Mouse (Mus musculus) heart, embryonic 13.5 days (tissue): Measurements from ENCODE around the gene 4931406P16Rik. TPM values are rescaled to one million over a fixed set of nuclear protein-coding genes. Genes with fewer than 3 reads are reported as not detected.

Experiments
- ATAC-seq: fragments of 200-750 bp; cut with Nextera tagmentation; 2 replicates; pipeline ENCODE4 v1.8.0; 2017; ENCODE audit warnings: moderate TSS enrichment; ENCODE audit not compliant: insufficient number of reproducible peaks, low FRiP score, low TSS enrichment; ENCODE audit errors: extremely low read depth
- H3K27ac ChIP-seq: fragments of 300-500 bp; sonication (generic); replicated peaks from 2 replicates; pipeline ENCODE4 v1.5.1; 2015; ENCODE audit warnings: moderate library complexity, mild to moderate bottlenecking, inconsistent platforms
- H3K27me3 ChIP-seq: fragments of 300-500 bp; sonication (generic); replicated peaks from 2 replicates; pipeline ENCODE4 v1.6.1; 2015; ENCODE audit warnings: mild to moderate bottlenecking, inconsistent platforms
- H3K36me3 ChIP-seq: fragments of 300-500 bp; sonication (generic); 2 replicates; pipeline ENCODE4 v1.6.1; 2015; ENCODE audit warnings: mild to moderate bottlenecking, inconsistent platforms
- H3K4me1 ChIP-seq: fragments of 300-500 bp; sonication (generic); 2 replicates; pipeline ENCODE4 v1.6.1; 2015; ENCODE audit warnings: inconsistent platforms
- H3K4me2 ChIP-seq: fragments of 300-500 bp; sonication (generic); 2 replicates; pipeline ENCODE4 v1.6.1; 2015; ENCODE audit warnings: inconsistent platforms, mild to moderate bottlenecking, moderate library complexity
- H3K4me3 ChIP-seq: fragments of 300-500 bp; sonication (generic); 2 replicates; pipeline ENCODE4 v1.5.1; 2015; ENCODE audit warnings: moderate library complexity, mild to moderate bottlenecking, inconsistent platforms
- H3K9ac ChIP-seq: fragments of 300-500 bp; sonication (generic); 2 replicates; pipeline ENCODE4 v1.6.1; 2015; ENCODE audit warnings: inconsistent platforms, mild to moderate bottlenecking, moderate library complexity
- H3K9me3 ChIP-seq: fragments of 300-500 bp; sonication (generic); 2 replicates; pipeline ENCODE4 v1.6.1; 2016; ENCODE audit warnings: inconsistent platforms
- WGBS: fragments of 180-500 bp; shearing (Covaris S2); methylation state at CpG from one replicate; pipeline ENCODE4 v1.1.7; 2015; ENCODE audit warnings: mixed read lengths; 5-methylcytosine and 5-hydroxymethylcytosine counted together
- polyA plus RNA-seq: library from polyadenylated mRNA; unstranded; fragments of >200 nt; fragmentation: Nextera tagmentation; extraction: Ambion mirVana; gene quantifications from 2 replicates; pipeline ENCODE4 v1.2.1, GENCODE M21; 2015

The 4931406P16Rik gene
- polyA plus RNA-seq, 1 experiment from 2014 or later: 28.4 TPM

- Histone ChIP-seq H3K4me1 (0 out of 2 replicates have a peak, but pooled peaks cover 1% of the 10 kb centered on the region), H3K27ac (no peak within 1 kb of the TSS), H3K4me3 (no peak within 1 kb of the TSS), H3K36me3 (peaks cover 89% of the 10 kb centered on the region), H3K9me3 (no peaks in the 10 kb centered on the region), H3K27me3 (no peaks in the 10 kb centered on the region), H3K9ac (no peak within 1 kb of the TSS), H3K4me2 (no peak within 1 kb of the TSS)
- WGBS: 91% methylated on average over 7 of the region's 7 CpGs
- ATAC-seq: no peak
Observed at GRCm38 (mm10) chr7:34250738-34251137, 62.6 kb downstream of the 4931406P16Rik start, which contains the start of gene Gm6096. TSS of gene Gm6096 (plus strand) at chr7:34251038.

GRCm38 (mm10) chr7:34246870-34247499, 66.4 kb downstream of the 4931406P16Rik start:
- Histone ChIP-seq H3K36me3 (peaks cover 94% of the 10 kb centered on the region), H3K27me3 (no peaks in the 10 kb centered on the region), H3K9me3 (no peaks in the 10 kb centered on the region), H3K4me1 (no peaks in the 10 kb centered on the region), H3K4me2 (no peak overlapping the region), H3K9ac (no peak overlapping the region), H3K27ac (no peak overlapping the region), H3K4me3 (no peak overlapping the region)
- no peak for ATAC-seq
- WGBS: 85% methylated on average over 3 of the region's 3 CpGs

GRCm38 (mm10) chr7:34242176-34242575, 71.2 kb downstream of the 4931406P16Rik start:
- Histone ChIP-seq H3K4me3 (no peak overlapping the region), H3K9ac (no peak overlapping the region), H3K4me1 (no peaks in the 10 kb centered on the region), H3K27me3 (no peaks in the 10 kb centered on the region), H3K27ac (no peak overlapping the region), H3K4me2 (no peak overlapping the region), H3K36me3 (peaks cover 93% of the 10 kb centered on the region), H3K9me3 (no peaks in the 10 kb centered on the region)
- ATAC-seq: no peak
- WGBS: 94% methylated on average over 11 of the region's 11 CpGs

GRCm38 (mm10) chr7:34238086-34238485, 75.3 kb downstream of the 4931406P16Rik start:
- no peak overlapping the region for H3K4me2 ChIP-seq
- H3K9me3 ChIP-seq: no peaks in the 10 kb centered on the region
- no peaks in the 10 kb centered on the region for H3K27me3 ChIP-seq
- peaks cover 14% of the 10 kb centered on the region for H3K4me1 ChIP-seq
- H3K4me3 ChIP-seq: no peak overlapping the region
- peaks cover 69% of the 10 kb centered on the region for H3K36me3 ChIP-seq
- 92% methylated on average over 5 of the region's 5 CpGs for WGBS
- no peak for ATAC-seq
- H3K27ac ChIP-seq: no peak overlapping the region
- no peak overlapping the region for H3K9ac ChIP-seq

GRCm38 (mm10) chr7:34235602-34236001, 77.7 kb downstream of the 4931406P16Rik start:
- Histone ChIP-seq H3K9me3 (no peaks in the 10 kb centered on the region), H3K4me3 (no peak overlapping the region), H3K27me3 (no peaks in the 10 kb centered on the region), H3K36me3 (peaks cover 47% of the 10 kb centered on the region), H3K4me2 (no peak overlapping the region), H3K27ac (0 out of 2 replicates have a peak overlapping the region, but pooled peaks have one; percentile 24), H3K9ac (no peak overlapping the region), H3K4me1 (peaks cover 23% of the 10 kb centered on the region)
- 80% methylated on average over 5 of the region's 5 CpGs for WGBS
- ATAC-seq: no peak

- WGBS: 1% methylated on average over 17 of the region's 17 CpGs
- H3K9me3 ChIP-seq: no peaks in the 10 kb centered on the region
- peak overlapping the region; percentile 82 for H3K9ac ChIP-seq
- no peak for ATAC-seq
- no peaks in the 10 kb centered on the region for H3K27me3 ChIP-seq
- H3K4me3 ChIP-seq: peak overlapping the region; percentile 61
- H3K4me2 ChIP-seq: peak overlapping the region; percentile 79
- peaks cover 26% of the 10 kb centered on the region for H3K4me1 ChIP-seq
- peak overlapping the region; percentile 97 for H3K27ac ChIP-seq
- H3K36me3 ChIP-seq: peaks cover 40% of the 10 kb centered on the region
Observed at GRCm38 (mm10) chr7:34234610-34235561, 78.5 kb downstream of the 4931406P16Rik start.

- peak; percentile 85 for ATAC-seq
- peak overlapping the region; percentile 79 for H3K4me2 ChIP-seq
- peak overlapping the region; percentile 61 for H3K4me3 ChIP-seq
- no peaks in the 10 kb centered on the region for H3K27me3 ChIP-seq
- H3K9ac ChIP-seq: peak overlapping the region; percentile 82
- under 1% methylated on average over 46 of the region's 46 CpGs for WGBS
- no peaks in the 10 kb centered on the region for H3K9me3 ChIP-seq
- peak overlapping the region; percentile 97 for H3K27ac ChIP-seq
- peaks cover 30% of the 10 kb centered on the region for H3K4me1 ChIP-seq
- H3K36me3 ChIP-seq: peaks cover 31% of the 10 kb centered on the region
Observed at GRCm38 (mm10) chr7:34233909-34234609, 79.3 kb downstream of the 4931406P16Rik start.

GRCm38 (mm10) chr7:34232785-34233725, 80.3 kb downstream of the 4931406P16Rik start:
- no peak for ATAC-seq
- peaks cover 40% of the 10 kb centered on the region for H3K4me1 ChIP-seq
- peak overlapping the region; percentile 61 for H3K4me3 ChIP-seq
- WGBS: 34% methylated on average over 7 of the region's 7 CpGs
- peak overlapping the region; percentile 82 for H3K9ac ChIP-seq
- H3K9me3 ChIP-seq: no peaks in the 10 kb centered on the region
- no peaks in the 10 kb centered on the region for H3K27me3 ChIP-seq
- peak overlapping the region; percentile 79 for H3K4me2 ChIP-seq
- H3K36me3 ChIP-seq: peaks cover 29% of the 10 kb centered on the region
- H3K27ac ChIP-seq: peak overlapping the region; percentile 97

GRCm38 (mm10) chr7:34230116-34230515, 83.2 kb downstream of the 4931406P16Rik start, which contains the start of gene Gpi1:
TSS of gene Gpi1 (minus strand) at chr7:34230336.
- H3K4me1 ChIP-seq: peaks cover 65% of the 10 kb centered on the region
- H3K27ac ChIP-seq: peak within 1 kb of the TSS; percentile 97
- ATAC-seq: peak; percentile 24
- peaks cover 37% of the 10 kb centered on the region for H3K36me3 ChIP-seq
- WGBS: under 1% methylated on average over 37 of the region's 39 CpGs
- H3K9me3 ChIP-seq: no peaks in the 10 kb centered on the region
- H3K27me3 ChIP-seq: no peaks in the 10 kb centered on the region
- peak within 1 kb of the TSS; percentile 94 for H3K9ac ChIP-seq
- H3K4me3 ChIP-seq: peak within 1 kb of the TSS; percentile 79
- peak within 1 kb of the TSS; percentile 92 for H3K4me2 ChIP-seq

- ATAC-seq: peak; percentile 7; the same call in 1 of the 2 replicates
- WGBS: under 1% methylated on average over 19 of the region's 19 CpGs
- Histone ChIP-seq H3K4me3 (peak overlapping the region; percentile 79), H3K27me3 (no peaks in the 10 kb centered on the region), H3K4me2 (peak overlapping the region; percentile 92), H3K4me1 (peaks cover 62% of the 10 kb centered on the region), H3K9me3 (no peaks in the 10 kb centered on the region), H3K27ac (peak overlapping the region; percentile 97), H3K36me3 (peaks cover 41% of the 10 kb centered on the region), H3K9ac (peak overlapping the region; percentile 94)
Observed at GRCm38 (mm10) chr7:34229691-34230111, 83.7 kb downstream of the 4931406P16Rik start.
